Mouse (Mus musculus) lung, embryonic 15.5 days (tissue): ENCODE measurements around the gene Rrp8. TPM values are rescaled to one million over a fixed set of nuclear protein-coding genes. Genes with fewer than 3 reads are reported as not detected.

Source experiments
- polyA plus RNA-seq: library from polyadenylated mRNA; unstranded; fragments of >200 nt; fragmentation: Nextera tagmentation; extraction: Ambion mirVana; gene quantifications from 2 replicates; pipeline ENCODE4 v1.2.1, GENCODE M21; 2015

Gene Rrp8
- polyA plus RNA-seq, 1 experiment from 2014 or later: 39.6 TPM

Other genes with a start within 250 kb of the Rrp8 start
- gene Smpd1, start 183.0 kb downstream of the Rrp8 start, polyA plus RNA-seq: 36.9 and 40.0 TPM in 2 replicates
- 43.6 and 47.8 TPM in 2 replicates for gene Apbb1, start 155.7 kb downstream of the Rrp8 start, polyA plus RNA-seq
- gene Hpx, start 137.2 kb downstream of the Rrp8 start, polyA plus RNA-seq: 1.1 and 2.4 TPM in 2 replicates
- 54.9 and 59.9 TPM in 2 replicates for gene Trim3, start 103.8 kb downstream of the Rrp8 start, polyA plus RNA-seq
- 187 TPM in 2 replicates for gene Timm10b, start 97.3 kb downstream of the Rrp8 start, polyA plus RNA-seq
- gene Arfip2, start 97.0 kb downstream of the Rrp8 start, polyA plus RNA-seq: 77.3 and 79.1 TPM in 2 replicates
- gene Gm45799, start 96.8 kb downstream of the Rrp8 start, polyA plus RNA-seq: 33.8 and 34.3 TPM in 2 replicates
- gene Dnhd1, start 86.6 kb downstream of the Rrp8 start, polyA plus RNA-seq: 1.1 TPM in 2 replicates
- 383 and 394 TPM in 2 replicates for gene Ilk, start 793 bp downstream of the Rrp8 start, polyA plus RNA-seq
- 131 and 136 TPM in 2 replicates for gene Taf10, start 7.0 kb upstream of the Rrp8 start, polyA plus RNA-seq
- 73.4 and 78.8 TPM in 2 replicates for gene Tpp1, start 14.8 kb upstream of the Rrp8 start, polyA plus RNA-seq
- 9.3 and 9.4 TPM in 2 replicates for gene Dchs1, start 50.3 kb upstream of the Rrp8 start, polyA plus RNA-seq
- 340 and 374 TPM in 2 replicates for gene Mrpl17, start 73.7 kb upstream of the Rrp8 start, polyA plus RNA-seq
- 0.47 and 0.60 TPM in 2 replicates for gene Gm4070, start 216.6 kb upstream of the Rrp8 start, polyA plus RNA-seq